Mouse (Mus musculus) ES-E14 (cell line): ENCODE measurements around the gene Pnrc2. TPM values are rescaled to one million over a fixed set of nuclear protein-coding genes. Genes with fewer than 3 reads are reported as not detected.

Experiments used
- DNase-seq: peaks from one replicate; pipeline ENCODE4 v3.0.0-alpha.2; 2013; ENCODE audit warnings: low read depth, low spot score
- H3K27ac ChIP-seq: 2 replicates; pipeline ENCODE4 v1.5.1; 2012; ENCODE audit warnings: low read depth, mild to moderate bottlenecking, low read length, moderate library complexity, mixed read lengths; ENCODE audit not compliant: poor library complexity, insufficient read depth, severe bottlenecking
- H3K36me3 ChIP-seq: 2 replicates; pipeline ENCODE4 v1.6.1; 2012; ENCODE audit warnings: mild to moderate bottlenecking, low read length, moderate library complexity, mixed read lengths; ENCODE audit not compliant: control insufficient read depth, poor library complexity, insufficient read depth, severe bottlenecking
- H3K4me1 ChIP-seq, 2 experiments: fragments of 150-350 bp in 1 of 2; sonication (generic) in 1 of 2; 2 replicates each; pipeline ENCODE4 v1.6.1; 2012; ENCODE audit warnings: low read length in 2 of 2, mild to moderate bottlenecking in 1 of 2, mixed read lengths in 1 of 2; ENCODE audit not compliant: control insufficient read depth in 2 of 2, insufficient read depth in 2 of 2, poor library complexity in 1 of 2
- H3K4me3 ChIP-seq, 2 experiments: fragments of 150-350 bp in 1 of 2; sonication (generic) in 1 of 2; 2 replicates each; pipeline ENCODE4 v1.5.1; 2012; ENCODE audit warnings: low read length in 2 of 2, low read depth in 1 of 2, mild to moderate bottlenecking in 1 of 2, mixed read lengths in 1 of 2; ENCODE audit not compliant: insufficient read depth in 1 of 2, poor library complexity in 1 of 2, severe bottlenecking in 1 of 2
- H3K9ac ChIP-seq: 2 replicates; pipeline ENCODE4 v1.6.1; 2012; ENCODE audit warnings: low read depth, mild to moderate bottlenecking, low read length, mixed read lengths; ENCODE audit not compliant: poor library complexity, insufficient read depth, severe bottlenecking
- H3K9me3 ChIP-seq: fragments of 150-350 bp; sonication (generic); 2 replicates; pipeline ENCODE4 v1.6.1; 2012; ENCODE audit warnings: low read depth, mild to moderate bottlenecking, low read length; ENCODE audit not compliant: control insufficient read depth, insufficient read depth
- CHD2 ChIP-seq: IDR thresholded peaks from 2 replicates; pipeline ENCODE4 v1.6.1; 2014; ENCODE audit warnings: mild to moderate bottlenecking, low read depth, low read length, inconsistent platforms
- HCFC1 ChIP-seq: IDR thresholded peaks from 2 replicates; pipeline ENCODE4 v1.6.1; 2012; ENCODE audit warnings: low read length, inconsistent platforms, borderline replicate concordance; ENCODE audit not compliant: insufficient read depth
- MAFK ChIP-seq: IDR thresholded peaks from 2 replicates; pipeline ENCODE4 v1.6.1; 2014; ENCODE audit warnings: mild to moderate bottlenecking, low read depth, low read length, inconsistent platforms; ENCODE audit not compliant: insufficient read depth
- ZC3H11A ChIP-seq: IDR thresholded peaks from 2 replicates; pipeline ENCODE4 v1.6.1; 2012; ENCODE audit warnings: low read depth, mild to moderate bottlenecking, inconsistent platforms, low read length, borderline replicate concordance
- ZNF384 ChIP-seq: IDR thresholded peaks from 2 replicates; pipeline ENCODE4 v1.6.1; 2012; ENCODE audit warnings: low read depth, low read length, inconsistent platforms
- in situ Hi-C, 2 experiments: fragments of 600-800 bp; cut with MboI; formaldehyde crosslinking; loops; one replicate each; pipeline ENCODE4 v1.15.1; 2025; ENCODE audit warnings: low sequenced_read_pairs in 2 of 2, inconsistent platforms in 1 of 2; ENCODE audit not compliant: unreplicated experiment in 2 of 2
- total RNA-seq: library from RNA; depleted of rRNA; stranded (reverse); fragments of 300-350 nt; gene quantifications from 2 replicates; pipeline ENCODE4 v1.2.3, GENCODE M21; 2012

Pnrc2 gene
- total RNA-seq, 1 experiment = 35.4 TPM

DNA sequence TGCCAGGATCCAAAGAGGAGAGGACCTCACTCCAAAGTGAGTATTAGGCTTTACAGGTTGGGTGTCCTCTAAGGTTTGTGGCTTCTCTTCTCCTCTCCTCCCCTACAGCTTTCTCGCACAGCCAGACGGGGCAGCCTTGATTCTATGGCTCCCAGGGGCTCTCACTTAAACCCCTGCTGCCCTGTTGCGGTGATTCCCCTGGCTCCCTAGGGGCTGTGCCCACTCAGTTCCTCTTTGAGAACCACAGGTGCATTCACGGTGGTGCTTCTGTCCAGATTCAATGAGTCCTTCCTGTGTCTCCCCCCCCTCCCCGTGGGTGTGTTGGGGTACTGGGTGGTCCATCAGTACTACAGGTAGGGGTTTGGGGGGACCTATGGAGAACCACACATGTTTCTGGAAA, 26.4 kb upstream of the Pnrc2 start:
- no peak overlapping the region for H3K27ac ChIP-seq
- in situ Hi-C loops = no loop called here
- peaks cover 0 to 11% of the 10 kb centered on the region in 2 experiments; a peak in 1 of 4 replicates for H3K4me1 ChIP-seq
- no peak for DNase-seq
- TF ChIP-seq CHD2 (no peak), ZNF384 (no peak), ZC3H11A (no peak), MAFK (no peak), HCFC1 (no peak)
- H3K4me3 ChIP-seq = no peak overlapping the region
- H3K9ac ChIP-seq = no peak overlapping the region
- no peaks in the 10 kb centered on the region for H3K36me3 ChIP-seq
- no peaks in the 10 kb centered on the region for H3K9me3 ChIP-seq

- H3K9me3 ChIP-seq = no peaks in the 10 kb centered on the region
- TF ChIP-seq ZC3H11A (no peak), CHD2 (no peak)
- H3K4me1 ChIP-seq = peaks cover 0 to 13% of the 10 kb centered on the region in 2 experiments; a peak in 1 of 4 replicates
- H3K4me3 ChIP-seq = no peak overlapping the region
- H3K27ac ChIP-seq = no peak overlapping the region
- H3K36me3 ChIP-seq = no peaks in the 10 kb centered on the region
- DNase-seq = no peak
- in situ Hi-C loops = no loop called here
- no peak overlapping the region for H3K9ac ChIP-seq
Measured at GRCm38 (mm10) chr4:135899050-135899448, 25.4 kb upstream of the Pnrc2 start.

DNA sequence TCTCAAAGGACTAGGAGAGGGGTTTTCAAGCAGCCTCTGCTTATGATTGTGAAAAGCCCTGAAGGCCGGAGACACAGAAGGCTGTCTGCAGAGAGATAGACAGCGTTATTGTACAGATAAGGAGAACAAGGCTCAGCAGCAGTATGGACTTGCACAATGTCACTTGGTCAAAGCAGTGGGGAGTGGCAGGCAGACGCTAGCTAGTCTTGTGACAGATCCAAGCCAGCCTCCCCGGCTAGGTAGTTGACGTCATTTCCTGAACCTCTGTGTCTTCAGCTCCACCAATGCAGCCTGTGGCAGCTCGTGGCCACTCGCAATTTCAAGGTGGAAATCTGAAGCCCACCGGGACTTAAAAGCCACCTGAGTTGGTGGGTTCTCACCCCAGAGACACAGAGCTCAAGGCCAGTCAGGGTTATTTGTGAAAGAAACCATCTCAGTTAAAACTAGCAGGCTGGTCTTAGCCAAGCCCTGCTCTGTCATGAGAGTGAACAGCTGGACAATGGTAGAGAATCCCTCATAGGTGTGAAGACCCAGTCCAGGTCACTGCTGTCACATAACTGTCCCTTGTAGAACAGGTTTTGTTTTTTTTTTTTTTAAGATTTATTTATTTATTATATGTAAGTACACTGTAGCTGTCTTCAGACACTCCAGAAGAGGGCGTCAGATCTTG, 24.9 kb upstream of the Pnrc2 start:
- H3K27ac ChIP-seq = no peak overlapping the region
- in situ Hi-C loops = no loop called here
- H3K36me3 ChIP-seq = no peaks in the 10 kb centered on the region
- H3K4me3 ChIP-seq = no peak overlapping the region
- no peak for TF ChIP-seq HCFC1
- no peak for TF ChIP-seq CHD2
- TF ChIP-seq ZC3H11A = no peak
- no peak for TF ChIP-seq MAFK
- no peak for TF ChIP-seq ZNF384
- no peak overlapping the region for H3K9ac ChIP-seq
- H3K9me3 ChIP-seq = no peaks in the 10 kb centered on the region
- DNase-seq = no peak
- H3K4me1 ChIP-seq = peaks cover 0 to 13% of the 10 kb centered on the region in 2 experiments; a peak in 1 of 4 replicates

GRCm38 (mm10) chr4:135896157-135896556, 22.5 kb upstream of the Pnrc2 start:
- in situ Hi-C loops = no loop called here
- H3K27ac ChIP-seq = no peak overlapping the region
- H3K4me1 ChIP-seq = peaks cover 0 to 13% of the 10 kb centered on the region in 2 experiments; a peak in 1 of 4 replicates
- H3K9me3 ChIP-seq = no peaks in the 10 kb centered on the region
- no peak overlapping the region for H3K4me3 ChIP-seq
- no peak for TF ChIP-seq HCFC1
- TF ChIP-seq MAFK = no peak
- TF ChIP-seq CHD2 = no peak
- no peak for TF ChIP-seq ZC3H11A
- no peak for TF ChIP-seq ZNF384
- DNase-seq = no peak
- no peaks in the 10 kb centered on the region for H3K36me3 ChIP-seq
- H3K9ac ChIP-seq = no peak overlapping the region

GRCm38 (mm10) chr4:135895071-135895571, 21.5 kb upstream of the Pnrc2 start, which contains the start of gene Cnr2:
Cnr2 (plus strand) TSS chr4:135895394.
- H3K9ac ChIP-seq = no peak within 1 kb of the TSS
- H3K9me3 ChIP-seq = no peaks in the 10 kb centered on the region
- H3K36me3 ChIP-seq = no peaks in the 10 kb centered on the region
- H3K4me3 ChIP-seq = no peak within 1 kb of the TSS
- TF ChIP-seq HCFC1 (no peak), CHD2 (no peak), MAFK (no peak), ZNF384 (no peak), ZC3H11A (no peak)
- in situ Hi-C loops = no loop called here
- peaks cover 0 to 13% of the 10 kb centered on the region in 2 experiments; a peak in 1 of 4 replicates for H3K4me1 ChIP-seq
- DNase-seq = no peak
- no peak within 1 kb of the TSS for H3K27ac ChIP-seq
